Mouse (Mus musculus) left cerebral cortex, postnatal 14 days (tissue): ENCODE results near the gene Slc7a3. TPM values are rescaled to one million over a fixed set of nuclear protein-coding genes. Genes with fewer than 3 reads are reported as not detected.
"Not testable (repeated sequence)": the region's sequence is repeated elsewhere in the genome, so short reads cannot be mapped to it uniquely, and the experiment has no call there.

Source experiments
- DNase-seq, 2 experiments: peaks; one replicate each; pipeline ENCODE4 v3.0.0; 2021 to 2022; ENCODE audit warnings: low spot score in 2 of 2, mixed read lengths in 1 of 2
- intact Hi-C: fragments of 180-260 bp; cut with DNase I; formaldehyde crosslinking; loops from one replicate; pipeline ENCODE4 v1.15.1; 2025
- long read RNA-seq, 2 experiments: library from polyadenylated mRNA; stranded (forward); transcript quantifications; one replicate each; pipeline ENCODE4 v2.0.0; 2021
- total RNA-seq, 2 experiments: library from RNA; stranded (reverse); gene quantifications; 2 replicates each; pipeline ENCODE4 v1.2.3; 2021

Gene Slc7a3
- 10 to 100 TPM in 1 of 2 experiments, 1 to 10 TPM in 1; 8.3 to 12.2 TPM for total RNA-seq
- long read RNA-seq, experiment 1, transcript Slc7a3-201 (12 exons, 2,232 nt) = major isoform, 14 of 20 reads
- long read RNA-seq, experiment 1, partial matches to known transcripts = 1 of 20 reads
- long read RNA-seq, experiment 1, other reads (novel, unspliced or antisense) = 2 of 20 reads
- long read RNA-seq, experiment 2, transcript Slc7a3-201 (12 exons, 2,232 nt) = major isoform, 5 of 13 reads
- long read RNA-seq, experiment 2, partial matches to known transcripts = 1 of 13 reads
- long read RNA-seq, experiment 2, other reads (novel, unspliced or antisense) = 7 of 13 reads

DNA sequence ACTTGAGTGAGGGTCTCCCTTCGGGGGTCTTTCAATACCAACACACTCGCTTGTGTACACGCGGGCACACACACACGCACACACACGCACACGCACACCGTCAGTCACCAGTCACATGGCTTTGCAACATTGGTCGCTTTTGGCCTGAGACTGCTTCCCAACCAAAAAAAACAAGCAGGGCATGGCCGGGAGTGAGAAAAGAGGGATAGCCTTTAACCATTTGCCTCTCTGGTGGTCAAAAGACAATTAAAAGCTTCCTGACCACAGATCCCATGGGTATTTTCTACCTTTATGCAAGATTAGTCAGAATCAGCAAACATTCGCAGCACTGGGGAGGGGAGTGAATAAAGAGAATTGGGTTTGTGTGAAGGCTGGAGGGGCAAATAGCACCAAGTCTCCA, at the start of gene Slc7a3:
Slc7a3 (minus strand) TSS at position 101 of the 400 bp plus-strand sequence.
- DNase-seq = no peak
- intact Hi-C loops = no loop called here

DNA sequence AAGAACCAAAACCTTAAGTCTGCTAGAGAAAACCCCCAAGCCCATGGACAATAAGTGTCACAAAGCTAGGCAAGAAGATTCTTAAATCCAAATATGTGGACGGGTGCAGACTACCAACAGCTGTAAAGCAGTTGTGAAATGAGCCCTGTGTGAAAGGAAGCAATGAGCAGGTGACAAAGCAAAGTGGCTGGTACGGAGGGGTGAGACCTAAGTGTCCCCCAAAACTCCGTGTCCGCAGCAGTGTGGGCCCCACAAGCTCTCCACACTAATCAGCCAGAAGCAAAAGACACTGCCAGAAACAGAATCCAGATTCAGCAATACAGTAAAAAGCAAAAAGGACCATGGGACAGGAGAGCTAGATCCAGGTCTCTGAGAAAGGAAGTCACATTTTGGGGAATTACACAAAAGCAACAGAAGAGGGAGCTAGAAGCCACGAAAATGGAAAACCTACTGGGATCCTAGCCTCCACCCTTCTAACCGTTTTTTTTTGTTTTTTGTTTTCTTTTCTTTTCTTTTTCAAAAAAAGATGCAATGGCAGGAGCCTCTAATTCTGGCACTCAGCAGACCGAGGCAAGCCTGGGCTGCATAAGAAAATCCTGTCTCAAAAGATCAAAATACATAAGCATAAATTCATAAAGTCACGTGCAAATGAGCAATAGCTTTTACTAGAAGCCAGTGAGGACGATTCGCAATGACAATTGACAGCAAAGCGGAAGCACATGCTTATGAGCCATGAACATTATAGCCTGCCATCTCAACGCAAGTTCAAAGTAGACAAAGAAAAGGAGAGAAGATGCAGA, 46.4 kb upstream of the Slc7a3 start:
- peak; percentile 27 to 48 for DNase-seq
- intact Hi-C loops = loop anchor here (2.0 to 10.0 kb wide), 4 partner anchors 155 to 383 kb away; no protein-coding TSS in a partner anchor

DNA sequence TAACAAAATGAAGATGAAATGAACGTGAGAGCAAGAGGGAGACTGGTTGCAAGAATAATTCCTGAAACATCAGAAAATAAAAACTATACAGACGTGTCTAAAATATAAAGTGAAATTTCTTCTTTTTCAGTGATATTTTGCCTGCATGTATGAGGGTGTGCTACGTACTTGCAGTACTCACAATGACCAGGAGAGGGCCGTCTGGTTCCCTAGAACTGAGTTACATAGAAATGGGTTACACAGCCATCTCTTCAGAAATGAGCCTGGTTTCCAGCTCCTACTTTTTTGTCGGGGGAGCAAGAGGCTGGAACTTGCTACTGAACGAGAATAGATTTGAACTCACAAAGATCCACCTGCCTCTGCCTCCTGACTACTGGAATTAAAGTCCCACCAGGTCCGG, 45.2 kb upstream of the Slc7a3 start:
- intact Hi-C loops = loop anchor here (5.0 to 10.0 kb wide), 3 partner anchors 156 to 384 kb away; no protein-coding TSS in a partner anchor
- peak; percentile 77 to 78 for DNase-seq

DNA sequence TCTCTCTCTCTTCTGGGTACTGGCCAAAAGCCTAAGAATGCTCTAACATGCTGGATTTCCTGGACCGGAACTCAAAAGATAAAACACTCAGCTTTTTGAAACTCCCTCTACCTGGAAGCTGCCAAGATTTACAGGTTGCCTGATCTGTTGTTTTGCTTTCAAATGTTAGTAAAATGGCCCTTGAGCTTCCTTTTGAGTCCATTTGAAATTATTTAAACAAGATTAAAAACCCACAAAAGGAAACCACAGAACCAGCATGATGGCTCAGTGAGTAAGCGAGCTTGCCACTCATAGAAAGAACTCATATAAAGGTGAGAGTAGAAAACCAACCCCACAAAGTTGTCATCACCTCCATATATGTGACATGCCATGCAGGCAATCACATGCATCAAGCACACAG, 42.7 kb upstream of the Slc7a3 start:
- no peak for DNase-seq

DNA sequence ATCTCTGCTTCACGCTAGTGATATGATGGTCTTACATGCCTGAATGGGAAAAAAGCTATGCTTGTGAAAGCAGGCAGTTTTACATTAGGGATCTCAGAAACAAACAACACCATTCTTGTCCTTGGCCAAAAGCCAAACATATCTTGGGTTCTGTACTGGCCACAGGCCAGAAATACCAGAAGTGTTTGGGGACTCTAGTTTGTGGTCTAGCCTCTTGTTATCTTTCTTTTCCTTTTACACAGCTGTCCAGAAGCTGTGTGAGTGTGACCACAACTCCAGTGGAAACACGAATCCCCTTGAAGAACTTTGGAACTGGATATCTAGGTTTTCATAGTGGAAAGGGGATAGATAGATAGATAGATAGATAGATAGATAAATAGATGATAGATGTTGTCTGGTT, 41.2 kb upstream of the Slc7a3 start:
- no peak for DNase-seq
- intact Hi-C loops = no loop called here

More for the DNA sequence above, 42.7 kb upstream of the Slc7a3 start:
- intact Hi-C loops = no loop called here

DNA sequence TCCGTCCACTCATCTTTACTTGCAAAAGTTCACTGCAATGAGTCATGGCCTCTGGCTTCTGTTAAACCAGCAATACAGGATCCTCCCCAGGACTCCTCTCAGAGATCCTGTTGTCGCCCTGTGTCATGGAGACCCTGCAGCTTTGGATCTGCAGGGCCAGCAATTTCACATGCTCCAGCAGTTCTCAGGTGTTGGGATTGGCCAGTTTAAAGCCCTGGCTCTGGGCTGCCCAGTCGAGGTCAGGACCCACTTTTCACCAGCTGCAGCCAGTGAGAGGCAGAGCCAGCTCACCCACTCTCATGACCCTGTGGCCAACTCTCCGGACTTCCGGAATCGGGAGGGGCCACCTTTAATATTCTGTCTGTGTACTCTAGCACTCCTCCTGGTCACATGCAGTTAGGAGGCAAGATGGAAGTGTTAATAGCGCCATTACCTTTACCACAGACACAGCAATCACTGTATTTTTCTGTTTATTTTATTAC, 40.7 kb upstream of the Slc7a3 start:
- intact Hi-C loops = no loop called here
- DNase-seq = no peak

DNA sequence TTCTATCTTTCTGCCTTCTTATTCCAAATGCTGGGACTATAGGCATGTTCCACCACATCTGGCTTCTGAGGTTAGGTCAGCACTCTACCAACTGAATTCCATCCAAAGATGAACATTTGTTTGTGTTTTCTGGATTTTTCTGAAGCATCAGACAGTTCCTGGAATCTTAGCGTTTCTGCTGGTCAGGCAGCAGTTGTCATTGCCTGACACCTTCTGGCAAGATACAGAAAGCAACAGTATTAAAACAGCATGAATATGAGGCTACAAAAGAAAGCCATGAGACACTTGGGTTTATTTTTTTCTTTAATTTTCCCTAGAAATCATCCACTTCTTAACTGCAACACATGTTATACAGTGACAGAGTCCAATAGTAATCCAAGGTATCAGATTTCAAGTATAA, 34.7 kb upstream of the Slc7a3 start:
- intact Hi-C loops = no loop called here
- DNase-seq = no peak

DNA sequence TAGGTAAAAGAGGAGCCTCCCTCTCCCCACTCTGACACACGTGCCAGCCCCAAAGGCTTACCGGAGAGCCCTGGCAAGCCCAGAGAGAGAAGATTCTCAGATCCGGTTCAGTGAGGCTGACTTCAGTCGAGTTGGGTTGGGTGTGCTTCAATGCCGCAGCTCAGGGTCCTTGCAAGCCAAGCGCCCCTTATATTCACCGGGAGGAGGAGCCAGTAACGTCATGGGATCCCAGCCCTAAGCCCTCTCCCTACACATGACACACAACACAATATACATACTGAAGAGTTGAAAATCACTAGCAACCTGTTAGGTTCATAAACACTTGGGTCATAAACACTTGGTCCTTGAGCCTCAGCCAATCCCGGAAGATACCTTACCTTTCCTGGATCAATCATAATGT, 609 bp downstream of the Slc7a3 start:
- DNase-seq, intact Hi-C loops: not testable (repeated sequence)

DNA sequence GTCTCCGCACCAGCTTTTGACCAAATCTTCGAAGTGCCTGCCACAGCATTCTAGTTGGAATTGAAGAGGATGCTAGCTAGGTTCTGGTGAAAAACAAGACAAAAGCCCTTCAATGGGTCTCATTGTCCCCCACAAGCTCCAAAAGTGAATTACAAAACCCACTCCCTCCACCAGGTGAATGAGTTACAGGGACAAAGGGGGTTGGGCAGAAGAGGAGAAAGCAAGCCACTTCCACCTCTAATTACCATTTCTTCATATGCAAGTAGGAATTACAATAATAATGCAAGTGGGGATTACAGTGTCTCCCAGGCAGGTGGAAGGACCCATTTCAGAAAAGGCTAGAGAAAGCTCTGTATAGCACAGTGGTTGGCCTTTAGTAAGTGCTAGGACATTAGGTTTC, 1.6 kb downstream of the Slc7a3 start:
- no peak for DNase-seq
- intact Hi-C loops = no loop called here

DNA sequence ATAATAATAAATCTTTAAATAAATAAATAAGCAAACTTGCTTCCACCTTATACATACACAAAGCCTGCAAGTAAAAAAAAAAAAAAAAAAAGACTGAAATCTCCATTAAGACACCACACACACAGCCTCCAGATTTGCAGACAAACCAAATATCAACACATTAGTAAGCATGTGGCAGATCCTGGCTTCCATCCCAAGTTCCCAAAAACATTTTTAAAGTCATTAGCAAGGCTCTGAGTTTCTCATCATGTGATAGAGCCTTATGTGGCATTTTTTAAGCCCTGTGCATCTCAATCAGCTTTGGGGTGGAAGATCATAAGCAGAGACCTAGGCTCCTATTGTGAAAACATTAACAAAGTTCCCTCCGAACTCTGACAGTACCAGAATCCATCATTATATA, 20.6 kb downstream of the Slc7a3 start:
- intact Hi-C loops = no loop called here
- no peak for DNase-seq

DNA sequence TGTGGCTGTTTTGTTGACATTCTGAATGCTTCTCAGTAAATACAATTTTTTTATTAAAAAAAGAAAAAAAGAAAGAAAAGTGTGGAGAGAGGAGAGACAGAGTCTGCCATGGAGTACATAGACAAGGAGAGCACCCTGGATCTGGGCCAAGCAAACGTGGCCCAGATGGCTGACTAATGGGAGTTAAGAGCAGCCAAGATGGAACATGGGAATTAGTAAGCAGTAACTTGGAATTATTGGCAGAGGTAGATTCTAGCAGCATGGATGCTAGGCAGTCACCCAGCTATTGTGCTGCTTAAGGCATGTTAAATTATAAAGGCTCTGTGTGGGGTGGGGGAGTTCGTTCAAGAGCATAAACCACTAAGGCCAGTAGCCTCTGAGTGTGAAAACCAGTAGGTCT, 22.3 kb downstream of the Slc7a3 start:
- intact Hi-C loops = no loop called here
- no peak for DNase-seq

DNA sequence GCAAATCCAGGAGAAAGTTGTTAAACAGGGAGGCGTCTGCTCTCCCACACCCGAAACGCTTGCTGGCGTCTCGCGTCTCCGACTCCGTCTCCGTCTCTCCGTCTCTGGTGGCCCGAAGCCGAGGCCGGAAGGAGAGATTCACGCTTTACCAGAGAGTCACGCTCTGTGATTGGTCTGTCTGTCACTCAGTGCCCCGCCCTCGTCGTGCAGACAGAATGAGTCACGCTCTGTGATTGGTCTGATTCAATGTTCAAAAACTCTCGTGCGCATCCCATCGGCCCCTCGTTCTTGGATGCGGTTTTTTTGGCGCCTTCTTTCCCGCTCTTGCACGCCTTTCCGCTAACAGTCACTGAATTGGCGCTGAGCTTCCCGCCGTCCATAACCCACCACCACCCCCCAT, 26.3 kb downstream of the Slc7a3 start, which contains the start of gene Tex11:
Tex11 (minus strand) TSS at position 127 of the 400 bp plus-strand sequence.
- DNase-seq = no peak
- intact Hi-C loops = no loop called here

Other genes starting within 250 kb of the Slc7a3 start
- under 1 TPM in 1 of 2 experiments, not detected in 1; 0.13 TPM for gene Tex11, start 26.4 kb downstream of the Slc7a3 start, total RNA-seq
- 10 to 100 TPM; 61.7 to 73.7 TPM for gene Snx12, start 136.5 kb upstream of the Slc7a3 start, total RNA-seq
- gene Foxo4, start 168.5 kb upstream of the Slc7a3 start, total RNA-seq = 10 to 100 TPM; 13.6 to 15.4 TPM
- not detected for gene Gm614, start 178.0 kb upstream of the Slc7a3 start, total RNA-seq
- gene Il2rg, start 182.2 kb upstream of the Slc7a3 start, total RNA-seq = 1 to 10 TPM; 3.0 to 3.1 TPM
- not detected for gene Gm20489, start 183.0 kb upstream of the Slc7a3 start, total RNA-seq
- 10 to 100 TPM; 21.1 to 22.7 TPM for gene Med12, start 188.0 kb upstream of the Slc7a3 start, total RNA-seq
- 100 to 1,000 TPM; 220 to 223 TPM for gene Nlgn3, start 213.1 kb upstream of the Slc7a3 start, total RNA-seq